Mouse (Mus musculus) mouse trophoblast stem cell (cell line): Measurements from ENCODE around the gene Hist1h4c.
"Not testable (repeated sequence)": the region's sequence is repeated elsewhere in the genome, so short reads cannot be mapped to it uniquely, and the experiment has no call there.

ENCODE experiments used
- in situ Hi-C, 2 experiments: fragments of 300-500 bp; cut with MseI, MboI; formaldehyde crosslinking; loops; 2 replicates in 1 of 2; 3 replicates in 1 of 2; pipeline ENCODE4 v1.15.1; 2025

Gene Hist1h4c

DNA sequence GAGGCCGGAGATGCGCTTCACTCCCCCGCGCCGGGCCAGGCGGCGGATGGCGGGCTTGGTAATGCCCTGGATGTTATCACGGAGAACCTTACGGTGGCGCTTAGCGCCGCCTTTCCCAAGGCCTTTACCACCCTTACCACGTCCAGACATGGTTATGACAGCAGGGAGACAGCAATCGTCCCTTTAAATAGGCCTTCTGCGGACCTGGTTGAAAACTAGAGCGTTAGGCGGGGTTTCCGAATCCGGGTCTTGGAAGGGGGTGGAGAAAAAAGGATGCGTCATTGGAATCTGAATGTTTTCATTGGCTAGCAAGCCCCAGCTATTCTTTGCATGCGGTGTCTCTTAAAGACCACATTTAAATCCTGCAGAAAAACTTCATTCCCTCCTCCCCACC, at the start of gene Hist1h4c:
TSS of gene Hist1h4c (minus strand) at position 155 of the 394 bp plus-strand sequence.
- in situ Hi-C loops, result loop anchor here in 1 of 2 experiments (5.0 kb wide), 1 partner anchor 34 kb away; no protein-coding TSS in a partner anchor

DNA sequence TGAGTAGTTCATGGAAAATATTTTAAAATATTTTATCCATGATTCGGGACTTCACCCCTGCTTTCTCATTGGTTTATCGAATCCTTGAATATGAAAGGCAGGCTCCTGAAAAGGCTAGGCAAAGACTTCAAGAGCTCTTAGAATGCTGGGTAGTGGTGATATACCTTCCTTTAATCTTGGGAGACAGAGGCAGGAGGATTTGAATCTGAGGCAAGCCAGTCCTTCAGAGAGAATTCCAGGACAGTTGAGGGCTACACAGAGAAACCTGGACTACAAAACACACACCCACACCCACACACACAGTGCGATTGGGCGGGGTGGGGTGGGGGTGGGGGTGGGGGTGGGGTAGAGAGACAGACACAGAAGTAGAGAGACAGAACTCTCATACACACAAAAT, 49.6 kb upstream of the Hist1h4c start:
- in situ Hi-C loops, result no loop called here

- in situ Hi-C loops, result no loop called here
Observed at GRCm38 (mm10) chr13:23747081-23747891, 49.0 kb upstream of the Hist1h4c start.

DNA sequence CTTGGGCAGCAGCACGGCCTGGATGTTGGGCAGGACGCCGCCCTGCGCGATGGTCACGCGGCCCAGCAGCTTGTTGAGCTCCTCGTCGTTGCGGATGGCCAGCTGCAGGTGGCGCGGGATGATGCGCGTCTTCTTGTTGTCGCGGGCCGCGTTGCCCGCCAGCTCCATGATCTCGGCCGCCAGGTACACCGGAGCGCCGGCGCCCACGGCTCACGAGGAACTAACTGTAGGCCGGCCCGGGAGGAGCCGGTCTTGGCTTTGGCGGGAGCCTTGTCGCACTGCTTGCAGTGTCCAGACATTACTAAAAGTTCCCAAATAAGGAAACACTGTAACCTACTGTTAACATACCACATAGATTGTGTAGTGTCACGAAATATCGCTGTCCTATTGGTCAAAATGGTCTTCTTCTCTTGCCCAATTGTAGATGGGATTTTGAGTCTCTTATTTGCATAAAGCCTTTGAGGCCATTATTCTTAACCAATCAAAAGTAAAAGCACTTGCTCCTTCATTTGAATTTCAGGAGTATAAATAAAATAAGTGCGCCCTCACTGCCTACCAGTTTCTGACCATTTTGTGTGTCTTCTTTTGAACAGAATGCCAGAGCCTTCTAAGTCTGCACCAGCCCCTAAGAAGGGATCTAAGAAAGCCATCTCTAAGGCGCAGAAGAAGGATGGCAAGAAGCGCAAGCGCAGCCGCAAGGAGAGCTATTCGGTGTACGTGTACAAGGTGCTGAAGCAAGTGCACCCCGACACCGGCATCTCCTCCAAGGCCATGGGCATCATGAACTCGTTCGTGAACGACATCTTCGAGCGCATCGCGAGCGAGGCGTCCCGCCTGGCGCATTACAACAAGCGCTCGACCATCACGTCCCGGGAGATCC, 48.2 kb upstream of the Hist1h4c start, which contains the start of gene Hist1h2bb:
TSS of gene Hist1h2bb (plus strand) at position 534 of the 880 bp plus-strand sequence.
- in situ Hi-C loops, result not testable (repeated sequence)

- in situ Hi-C loops, result no loop called here
Observed at GRCm38 (mm10) chr13:23745381-23746161, 47.3 kb upstream of the Hist1h4c start, which contains the start of gene Hist1h3c. Gene Hist1h3c, minus strand, starts transcription at chr13:23745602.

- in situ Hi-C loops, result no loop called here
Observed at GRCm38 (mm10) chr13:23744421-23745380, 46.4 kb upstream of the Hist1h4c start.

- in situ Hi-C loops, result no loop called here
Observed at GRCm38 (mm10) chr13:23743963-23744362, 45.7 kb upstream of the Hist1h4c start.

- in situ Hi-C loops, result no loop called here
Observed at GRCm38 (mm10) chr13:23743215-23743614, 45.0 kb upstream of the Hist1h4c start.

- in situ Hi-C loops, result no loop called here
Observed at GRCm38 (mm10) chr13:23742007-23742406, 43.8 kb upstream of the Hist1h4c start.

DNA sequence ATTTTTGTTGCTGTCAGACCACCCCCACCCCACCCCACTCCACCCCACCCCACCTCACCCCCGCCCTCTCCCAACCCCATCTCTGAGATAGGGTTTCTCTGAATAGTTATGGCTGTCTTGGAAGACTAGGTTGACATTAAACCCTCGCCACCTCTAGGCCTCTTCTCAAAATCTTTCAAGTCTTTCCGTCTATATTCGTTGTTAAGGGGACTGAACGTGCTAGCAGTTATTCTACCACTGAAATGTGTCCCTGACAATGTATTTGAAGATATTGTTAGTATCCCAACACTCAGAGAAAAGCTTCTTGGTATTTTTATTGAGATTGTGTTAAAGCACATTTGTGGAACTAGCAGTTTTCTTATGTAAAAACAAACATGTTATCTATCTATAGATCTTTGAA, 42.7 kb upstream of the Hist1h4c start:
- in situ Hi-C loops, result no loop called here

GRCm38 (mm10) chr13:23740256-23740840, 42.1 kb upstream of the Hist1h4c start:
- in situ Hi-C loops, result no loop called here

DNA sequence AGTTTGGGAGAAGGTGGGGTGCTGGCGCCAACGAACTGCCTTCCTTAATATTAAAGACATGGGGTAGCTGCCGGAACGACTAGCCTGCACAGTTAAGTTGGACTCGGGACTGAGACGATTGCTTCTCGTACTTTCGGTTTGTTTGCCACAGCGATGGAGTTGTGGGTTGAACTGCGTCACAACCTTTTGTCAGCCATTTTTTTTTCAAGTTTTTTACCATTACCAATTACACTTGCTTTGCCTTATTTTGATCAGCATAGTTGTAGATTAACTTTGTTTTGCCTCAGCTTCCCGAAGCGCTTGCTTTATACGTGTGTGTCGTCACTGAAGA, 41.6 kb upstream of the Hist1h4c start:
- in situ Hi-C loops, result loop anchor here in 1 of 2 experiments (5.0 kb wide), 1 partner anchor 38 kb away; no protein-coding TSS in a partner anchor

DNA sequence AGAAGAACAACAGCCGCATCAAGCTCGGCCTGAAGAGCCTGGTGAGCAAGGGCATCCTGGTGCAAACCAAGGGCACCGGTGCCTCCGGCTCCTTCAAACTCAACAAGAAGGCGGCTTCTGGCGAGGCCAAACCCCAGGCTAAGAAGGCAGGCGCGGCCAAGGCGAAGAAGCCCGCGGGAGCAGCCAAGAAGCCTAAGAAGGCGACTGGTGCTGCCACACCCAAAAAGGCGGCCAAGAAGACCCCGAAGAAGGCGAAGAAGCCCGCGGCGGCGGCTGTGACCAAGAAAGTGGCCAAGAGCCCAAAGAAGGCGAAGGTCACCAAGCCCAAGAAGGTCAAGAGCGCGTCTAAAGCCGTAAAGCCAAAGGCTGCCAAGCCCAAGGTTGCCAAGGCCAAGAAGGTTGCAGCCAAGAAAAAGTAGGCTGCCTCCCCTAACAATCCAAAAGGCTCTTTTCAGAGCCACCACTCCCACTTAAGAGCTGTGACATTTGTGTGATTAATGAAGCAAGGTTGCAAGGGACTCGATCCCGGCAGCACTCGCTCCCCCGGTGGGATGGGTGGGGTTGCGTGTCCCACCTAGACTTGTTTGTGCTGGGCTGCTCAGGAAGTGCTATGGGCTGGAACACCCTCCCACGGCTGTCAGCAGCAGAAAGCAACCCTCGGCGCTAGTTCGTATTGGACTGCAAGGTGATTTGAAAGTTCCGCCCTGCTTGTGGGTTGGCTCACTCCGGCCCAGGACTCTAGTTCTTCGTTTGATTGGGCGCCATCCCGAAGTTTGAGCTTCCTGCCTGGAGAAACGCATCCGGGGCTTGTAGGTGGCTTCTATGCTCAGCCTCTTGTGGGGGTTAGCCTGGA, 41.0 kb upstream of the Hist1h4c start:
- in situ Hi-C loops, result loop anchor here in 1 of 2 experiments (5.0 kb wide), 1 partner anchor 37 kb away; no protein-coding TSS in a partner anchor

GRCm38 (mm10) chr13:23738677-23739068, 40.4 kb upstream of the Hist1h4c start, which contains the start of gene Hist1h1c:
Gene Hist1h1c, plus strand, starts transcription at chr13:23738808.
- in situ Hi-C loops, result loop anchor here in 1 of 2 experiments (5.0 kb wide), 1 partner anchor 36 kb away; no protein-coding TSS in a partner anchor

DNA sequence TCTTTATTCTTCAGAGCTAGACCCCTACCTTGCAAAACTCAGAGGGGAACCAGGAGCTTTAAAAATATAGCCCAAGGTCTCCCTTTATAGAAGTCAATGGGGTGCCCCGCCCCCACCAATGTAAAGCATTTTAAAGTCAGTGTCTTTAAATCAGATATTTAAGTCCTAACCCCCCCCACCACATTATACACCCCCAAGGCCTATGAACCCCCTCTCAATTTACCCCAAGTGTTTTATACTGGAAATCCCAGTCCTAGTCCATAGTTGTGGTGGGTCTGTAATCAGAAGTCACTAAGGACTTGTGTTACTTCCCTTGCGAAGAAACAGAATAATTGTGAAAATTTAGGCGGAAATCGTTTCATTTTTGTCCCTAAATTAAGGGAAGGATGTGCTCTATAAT, 39.8 kb upstream of the Hist1h4c start:
- in situ Hi-C loops, result loop anchor here in 1 of 2 experiments (5.0 kb wide), 1 partner anchor 36 kb away; no protein-coding TSS in a partner anchor

DNA sequence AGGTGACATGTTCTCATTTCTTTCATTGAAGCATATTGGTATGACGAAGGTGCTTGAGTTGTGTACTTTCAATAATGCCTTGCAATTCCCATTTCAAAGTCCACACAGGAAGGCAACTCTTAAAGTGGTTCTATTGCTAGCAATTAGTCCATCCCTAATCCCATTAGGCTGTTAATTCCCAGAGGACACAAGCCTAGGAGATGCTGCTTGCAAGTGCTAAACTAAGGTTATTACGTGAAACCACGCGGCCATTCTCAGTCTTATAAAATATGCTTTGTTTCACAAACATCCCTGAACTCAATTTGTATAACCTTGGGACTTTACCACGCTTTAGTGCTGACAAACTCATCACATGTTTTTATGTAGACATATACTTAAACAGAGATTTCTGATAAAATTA, 38.8 kb upstream of the Hist1h4c start:
- in situ Hi-C loops, result loop anchor here in 1 of 2 experiments (5.0 kb wide), 1 partner anchor 35 kb away; no protein-coding TSS in a partner anchor

- in situ Hi-C loops, result loop anchor here in 1 of 2 experiments (5.0 kb wide), 1 partner anchor 35 kb away; the partner anchor contains the start of genes Hist1h1t and Hist1h4c
Observed at GRCm38 (mm10) chr13:23732156-23732804, 34.0 kb upstream of the Hist1h4c start.

DNA sequence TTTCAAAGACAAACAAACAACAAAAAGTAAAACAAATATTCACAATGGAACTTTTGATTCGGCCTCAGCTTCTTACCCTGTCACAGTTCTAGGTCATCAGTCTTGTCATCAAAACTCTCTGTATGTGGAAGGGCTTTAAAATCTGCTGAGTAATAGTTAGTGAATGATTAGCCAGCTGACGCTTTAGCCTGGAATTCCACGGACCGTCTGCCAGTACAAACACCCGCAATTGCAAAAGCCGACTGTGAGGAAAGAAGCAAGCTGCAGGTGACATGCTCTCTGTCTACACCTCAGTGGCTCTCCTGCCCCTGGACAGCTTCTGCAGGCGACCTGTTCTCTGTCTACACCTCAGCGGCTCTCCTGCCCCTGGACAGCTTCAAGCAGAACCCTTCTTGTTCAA, 32.2 kb upstream of the Hist1h4c start:
- in situ Hi-C loops, result loop anchor here in 1 of 2 experiments (5.0 kb wide), 1 partner anchor 33 kb away; the partner anchor contains the start of genes Hist1h1t and Hist1h4c
